Mouse (Mus musculus) heart, adult 2 months (tissue): Measurements from ENCODE around the gene Anapc7.

Source experiments
- CTCF ChIP-seq: fragments of 200-600 bp; IDR thresholded peaks from 2 replicates; pipeline ENCODE4 v1.8.1; 2022; ENCODE audit warnings: antibody characterized with exemption, mild to moderate bottlenecking, moderate library complexity
- EP300 ChIP-seq: fragments of 200-500 bp; IDR thresholded peaks from 2 replicates; pipeline ENCODE4 v1.6.1; 2011; ENCODE audit warnings: low read depth, low read length, control low read depth; ENCODE audit not compliant: insufficient read depth
- POLR2A ChIP-seq: fragments of 200-500 bp; IDR thresholded peaks from 2 replicates; pipeline ENCODE4 v1.6.1; 2011; ENCODE audit warnings: mild to moderate bottlenecking, low read depth, low read length, control low read depth; ENCODE audit not compliant: insufficient read depth

DNA sequence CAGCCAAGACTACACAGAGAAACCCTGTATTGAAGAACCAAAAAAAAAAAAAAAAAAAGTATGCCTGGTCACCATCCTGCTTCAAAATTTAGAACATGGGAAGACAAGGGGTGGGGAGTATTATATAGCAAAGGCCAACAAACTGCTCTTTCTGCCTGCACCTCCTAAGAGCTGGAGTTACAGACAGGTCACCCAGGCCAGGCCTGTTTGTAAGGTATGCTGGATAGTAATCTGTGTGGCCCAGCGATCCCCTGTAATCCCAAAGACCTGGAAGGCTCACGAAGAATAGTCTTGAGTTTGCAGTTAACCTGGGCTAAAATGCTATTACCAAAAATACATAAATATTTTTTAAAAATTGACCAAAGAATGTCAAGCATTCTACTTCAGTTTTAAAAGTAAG, 68.7 kb downstream of the Anapc7 start:
- no peak for TF ChIP-seq CTCF
- TF ChIP-seq POLR2A, result 0 out of 2 replicates have a peak, but pooled peaks have one; percentile 51
- TF ChIP-seq EP300, result 0 out of 2 replicates have a peak, but pooled peaks have one; percentile 63
